Comparison of ENCODE assay signal across 26 mouse cellular contexts in the genomic region with DNA sequence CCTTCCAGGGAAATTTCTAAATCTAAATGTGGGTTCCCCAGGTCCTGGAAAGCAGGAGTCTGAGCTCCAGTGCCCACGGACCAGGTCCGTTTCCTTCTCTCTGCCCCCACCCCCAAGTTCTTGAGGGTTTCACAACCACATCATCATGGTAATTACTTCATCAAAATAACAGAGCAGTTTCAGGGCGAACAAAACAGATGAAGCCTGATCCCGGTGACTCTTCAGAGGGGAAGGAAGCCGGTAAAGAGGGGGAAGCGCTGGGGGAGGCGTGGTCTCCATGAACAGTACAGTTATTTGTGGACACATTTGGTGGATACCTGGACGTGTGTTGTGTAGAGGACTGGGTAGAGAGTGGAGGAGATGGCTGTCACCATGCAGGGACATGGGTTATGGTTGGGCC.
DNase-seq lines count a peak whose midpoint lies in the region; ATAC-seq and TF ChIP-seq lines count a peak whose summit lies in the region.
"Had no signal": no experiment of that assay in that cellular context is flagged by ENCODE, and none has a peak within 500 bp of the region (broad histone marks: within the 10 kb centered on the region; RNA-seq: fewer than 3 reads in every experiment).

No protein-coding gene starts in this region.

- no peak overlapping the region for H3K4me2 ChIP-seq in forebrain, embryonic 11.5 days (ENCODE audit: low read depth, low read length, severe bottlenecking)
- H3K4me2 ChIP-seq: forebrain, embryonic 12.5 days; forebrain, embryonic 15.5 days; heart, embryonic 13.5 days; hindbrain, embryonic 14.5 days had no signal

- WGBS in forebrain, embryonic 11.5 days = 52% methylated on average over 8 of the region's 8 CpGs
- 56% methylated on average over 8 of the region's 8 CpGs for WGBS in forebrain, embryonic 10.5 days

- no peak overlapping the region for H3K9ac ChIP-seq in forebrain, embryonic 11.5 days (ENCODE audit: low read length)
- no peak overlapping the region for H3K9ac ChIP-seq in ES-E14 (ENCODE audit: insufficient read depth, low read depth, low read length, poor library complexity, severe bottlenecking)
- H3K9ac ChIP-seq: forebrain, embryonic 12.5 days; forebrain, embryonic 15.5 days; heart, embryonic 13.5 days; hindbrain, embryonic 14.5 days had no signal

- peaks cover 94% of the 10 kb centered on the region for H3K27me3 ChIP-seq in forebrain, embryonic 11.5 days (ENCODE audit: control insufficient read depth, insufficient read depth, low read length)
- H3K27me3 ChIP-seq in forebrain, embryonic 10.5 days (ENCODE audit: poor library complexity, severe bottlenecking) = peaks cover 100% of the 10 kb centered on the region
- H3K27me3 ChIP-seq: CH12.LX had no signal

- in situ Hi-C loops in ES-E14 (cut with MboI; ENCODE audit: low sequenced_read_pairs in 2 of 2, unreplicated experiment in 2 of 2) = no loop called here

- peaks cover 7% of the 10 kb centered on the region for H3K4me1 ChIP-seq in forebrain, embryonic 11.5 days (replicated peaks; ENCODE audit: control insufficient read depth, insufficient read depth, low read length)
- peaks cover 20% of the 10 kb centered on the region for H3K4me1 ChIP-seq in forebrain, embryonic 10.5 days
- H3K4me1 ChIP-seq in ES-E14 (ENCODE audit: control insufficient read depth in 2 of 2, insufficient read depth in 2 of 2, low read length in 2 of 2, poor library complexity in 1 of 2) = peaks cover 0 to 6% of the 10 kb centered on the region in 2 experiments; a peak in 2 of 4 replicates

- DNase-seq in forebrain, embryonic 11.5 days (ENCODE audit: low spot score) = peak; percentile 41
- DNase-seq in forebrain, embryonic 10.5 days (ENCODE audit: extremely low spot score, low spot score) = no peak
- peak; percentile 42 for DNase-seq in ES-E14 (ENCODE audit: low read depth, low spot score)
- DNase-seq in gastrocnemius, adult 18-20 months (ENCODE audit: low spot score) = no peak
- no peak for DNase-seq in urinary bladder, postnatal 4 days (ENCODE audit: low spot score in 2 of 2)
- no peak for DNase-seq in cerebellum, adult 9-11 months
- DNase-seq: adrenal gland, adult 2 months; adrenal gland, postnatal 25 days; B cell, adult 2 months; cerebellum, adult 11-12 months; cerebellum, adult 8-10 months; cerebellum, postnatal 14 days; gastrocnemius, postnatal 14 days; heart, adult 18-20 months; heart, postnatal 14 days; heart, postnatal 4 days; kidney, adult 18-20 months had no signal

- no peak overlapping the region for H3K4me3 ChIP-seq in forebrain, embryonic 11.5 days (ENCODE audit: low read depth, low read length)
- H3K4me3 ChIP-seq in forebrain, embryonic 10.5 days = no peak overlapping the region
- H3K4me3 ChIP-seq in ES-E14 (ENCODE audit: insufficient read depth in 1 of 2, low read depth in 1 of 2, low read length in 2 of 2, poor library complexity in 1 of 2, severe bottlenecking in 1 of 2) = peak overlapping the region in 1 of 2 experiments; percentile 8; a peak in 1 of 4 replicates
- H3K4me3 ChIP-seq: forebrain, embryonic 12.5 days; forebrain, embryonic 15.5 days; heart, embryonic 13.5 days had no signal

- H3K36me3 ChIP-seq in forebrain, embryonic 11.5 days (ENCODE audit: control insufficient read depth, insufficient read depth, low read length) = no peaks in the 10 kb centered on the region
- H3K36me3 ChIP-seq in forebrain, embryonic 10.5 days (replicated peaks) = no peaks in the 10 kb centered on the region
- H3K36me3 ChIP-seq in ES-E14 (ENCODE audit: control insufficient read depth, insufficient read depth, low read length, poor library complexity, severe bottlenecking) = no peaks in the 10 kb centered on the region
- H3K36me3 ChIP-seq: forebrain, embryonic 12.5 days; forebrain, embryonic 15.5 days; heart, embryonic 13.5 days had no signal

- no peak for ATAC-seq in forebrain, embryonic 11.5 days (replicated peaks; ENCODE audit: low FRiP score)
- peak; percentile 61 for ATAC-seq in granulocyte monocyte progenitor cell, adult 5-6 weeks (replicated peaks; ENCODE audit: poor library complexity, severe bottlenecking)
- ATAC-seq: forebrain, embryonic 15.5 days; hindbrain, postnatal 0 days; inflammation-experienced regulatory T-cells, adult 6 months; intestine, embryonic 16.5 days had no signal

- H3K9me3 ChIP-seq in forebrain, embryonic 11.5 days (ENCODE audit: control insufficient read depth, low read length) = no peaks in the 10 kb centered on the region
- H3K9me3 ChIP-seq in forebrain, embryonic 10.5 days = no peaks in the 10 kb centered on the region
- H3K9me3 ChIP-seq in ES-E14 (ENCODE audit: control insufficient read depth, insufficient read depth, low read depth, low read length) = no peaks in the 10 kb centered on the region
- H3K9me3 ChIP-seq: forebrain, embryonic 12.5 days; forebrain, embryonic 15.5 days; heart, embryonic 13.5 days had no signal

- no peak overlapping the region for H3K27ac ChIP-seq in forebrain, embryonic 11.5 days (ENCODE audit: low read depth, low read length)
- no peak overlapping the region for H3K27ac ChIP-seq in forebrain, embryonic 10.5 days
- no peak overlapping the region for H3K27ac ChIP-seq in ES-E14 (ENCODE audit: insufficient read depth, low read depth, low read length, poor library complexity, severe bottlenecking)
- H3K27ac ChIP-seq: forebrain, embryonic 12.5 days; forebrain, embryonic 15.5 days; heart, embryonic 13.5 days; hindbrain, embryonic 14.5 days; hindbrain, postnatal 0 days had no signal

TF ChIP-seq in ES-E14, 5 proteins besides CTCF, POLR2A, EP300 and RAD21:
- TF ChIP-seq CHD2 (IDR thresholded peaks at IDR 0.05; ENCODE audit: low read depth, low read length) (no peak), ZNF384 (IDR thresholded peaks at IDR 0.05; ENCODE audit: low read depth, low read length) (no peak), MAFK (IDR thresholded peaks at IDR 0.05; ENCODE audit: insufficient read depth, low read depth, low read length) (no peak), ZC3H11A (IDR thresholded peaks at IDR 0.05; ENCODE audit: borderline replicate concordance, low read depth, low read length) (no peak), HCFC1 (IDR thresholded peaks at IDR 0.05; ENCODE audit: borderline replicate concordance, insufficient read depth, low read length) (no peak)

Comparison
In these comparisons a context has a peak if more than half of its experiments do, and no peak if none do; other contexts are left out.
1. DNase-seq: peak in forebrain, embryonic 11.5 days (single experiment) and ES-E14 (single experiment); none in forebrain, embryonic 10.5 days (single experiment), gastrocnemius, adult 18-20 months (single experiment), urinary bladder, postnatal 4 days (0 of 2) and cerebellum, adult 9-11 months (single experiment).